Mouse (Mus musculus) natural killer cell, adult 2 months (primary cell): ENCODE data around the gene Pdap1.
"Not testable (repeated sequence)": the region's sequence is repeated elsewhere in the genome, so short reads cannot be mapped to it uniquely, and the experiment has no call there.

Experiments used
- DNase-seq, 2 experiments: peaks; one replicate each; pipeline ENCODE4 v3.0.0; 2022; ENCODE audit warnings: low spot score in 2 of 2

Gene Pdap1

GRCm38 (mm10) chr5:145083201-145083600, 56.8 kb downstream of the Pdap1 start:
- not testable (repeated sequence) for DNase-seq

- no peak for DNase-seq
These were observed 58.0 kb downstream of the Pdap1 start for GRCm38 (mm10) chr5:145081866-145082613.
